Mouse (Mus musculus): ENCODE data around the gene Twist2. TPM values are rescaled to one million over a fixed set of nuclear protein-coding genes. Genes with fewer than 3 reads are reported as not detected.

Gene Twist2
- total RNA-seq (2021) = 1 to 10 TPM in 1 of 2 experiments, under 1 TPM in 1; 0.91 to 1.7 TPM
- long read RNA-seq, experiment 1 = 0 reads
- long read RNA-seq, experiment 2 = 0 reads

DNA sequence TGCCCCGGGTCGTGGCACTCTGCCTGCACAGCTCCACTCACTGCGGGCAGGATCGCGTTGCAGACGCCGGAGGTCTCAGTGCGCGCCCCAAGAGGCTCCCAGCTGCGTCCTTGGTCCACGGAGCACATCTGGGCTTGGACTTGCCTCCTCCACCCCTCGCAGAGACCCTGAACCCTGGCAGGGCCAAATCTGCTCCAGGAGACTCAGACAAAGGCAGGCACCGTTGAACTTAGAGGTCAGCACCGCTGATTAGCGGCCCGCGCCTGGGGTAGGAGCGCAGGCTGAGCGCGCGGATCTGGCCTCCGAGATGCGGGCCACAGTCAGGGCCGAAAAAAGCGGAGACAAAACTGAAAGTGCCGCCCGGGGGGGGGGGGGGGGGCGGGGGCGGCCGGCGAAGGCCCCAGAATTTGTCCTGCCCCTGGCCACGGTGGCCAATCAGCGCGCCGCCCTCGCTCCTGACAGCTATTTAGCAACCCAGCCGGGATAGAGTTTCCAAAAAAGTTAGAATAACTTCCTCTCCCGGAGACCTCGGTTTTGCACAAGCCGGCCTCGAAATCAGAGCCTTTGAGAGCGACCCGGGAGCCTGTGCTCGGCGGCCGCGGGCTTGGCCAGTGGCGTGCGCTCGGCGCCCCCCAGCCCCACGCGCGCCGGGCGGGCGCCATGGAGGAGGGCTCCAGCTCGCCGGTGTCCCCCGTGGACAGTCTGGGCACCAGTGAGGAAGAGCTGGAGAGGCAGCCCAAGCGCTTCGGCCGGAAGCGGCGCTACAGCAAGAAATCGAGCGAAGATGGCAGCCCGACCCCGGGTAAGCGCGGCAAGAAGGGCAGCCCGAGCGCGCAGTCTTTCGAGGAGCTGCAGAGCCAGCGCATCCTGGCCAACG lies at the start of gene Twist2:
Gene Twist2, plus strand, starts transcription at position 495 of the 877 bp plus-strand sequence.
- peak; percentile 68 for DNase-seq (ENCODE audit: low spot score)

DNA sequence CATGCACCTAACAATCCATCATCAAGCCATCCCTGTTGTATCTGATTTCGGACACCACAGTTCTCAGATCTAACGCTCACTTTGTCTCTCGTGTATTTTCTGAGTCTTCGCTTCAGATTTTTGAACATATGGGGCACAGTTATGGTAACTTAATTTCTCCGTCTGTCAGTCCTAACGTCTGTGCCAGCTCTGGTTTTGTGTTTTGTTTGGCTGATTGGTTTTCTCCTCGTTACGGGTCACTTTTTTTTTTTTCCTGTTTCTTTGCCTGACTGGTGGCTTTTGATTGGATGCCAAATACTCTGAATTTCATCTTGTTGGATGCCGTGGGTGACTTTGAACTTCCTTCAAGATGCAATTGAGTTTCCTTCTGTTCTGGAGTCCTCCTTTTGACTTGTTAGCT lies 48.3 kb upstream of the Twist2 start:
- DNase-seq (ENCODE audit: low spot score) = no peak

DNA sequence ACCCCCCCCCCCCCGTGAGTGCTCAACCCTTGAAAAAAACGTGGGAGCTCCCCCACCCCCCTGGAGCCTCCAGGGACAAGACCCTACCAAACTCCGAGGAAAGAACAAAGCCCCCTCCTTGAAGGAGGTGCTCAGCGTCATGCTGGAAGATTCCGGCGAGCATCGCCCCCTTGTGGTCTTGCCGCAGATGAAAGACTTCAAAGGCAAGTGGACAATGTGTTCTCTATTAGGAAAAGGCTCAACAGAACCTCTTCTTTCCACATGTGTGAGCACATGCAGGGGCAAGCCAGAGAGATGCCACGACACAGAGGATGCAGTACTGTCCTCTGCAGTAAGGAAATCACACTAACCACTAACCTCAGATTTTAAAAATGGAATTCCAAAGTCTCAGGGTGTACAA lies 46.2 kb upstream of the Twist2 start:
- DNase-seq (ENCODE audit: low spot score) = peak; percentile 58

DNA sequence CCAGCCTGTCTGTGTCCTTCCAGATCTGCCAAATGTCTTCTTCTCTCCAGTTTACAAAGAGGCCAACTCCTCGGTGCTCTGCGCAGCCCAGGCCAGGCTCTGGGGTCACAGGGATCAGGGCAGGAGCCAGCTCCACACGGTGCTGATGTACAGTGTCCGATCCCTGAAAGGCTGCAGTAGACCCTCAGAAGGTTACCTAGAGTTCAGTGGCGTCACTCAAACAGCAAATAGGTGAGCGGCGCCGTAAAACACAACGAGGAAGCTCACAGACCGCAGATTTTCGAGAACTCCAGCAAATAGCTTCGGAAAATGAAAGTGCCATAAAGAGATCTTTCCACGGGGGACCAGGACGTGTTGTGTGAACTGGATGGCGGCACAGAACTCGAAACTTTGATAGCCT lies 44.0 kb upstream of the Twist2 start:
- no peak for DNase-seq (ENCODE audit: low spot score)

DNA sequence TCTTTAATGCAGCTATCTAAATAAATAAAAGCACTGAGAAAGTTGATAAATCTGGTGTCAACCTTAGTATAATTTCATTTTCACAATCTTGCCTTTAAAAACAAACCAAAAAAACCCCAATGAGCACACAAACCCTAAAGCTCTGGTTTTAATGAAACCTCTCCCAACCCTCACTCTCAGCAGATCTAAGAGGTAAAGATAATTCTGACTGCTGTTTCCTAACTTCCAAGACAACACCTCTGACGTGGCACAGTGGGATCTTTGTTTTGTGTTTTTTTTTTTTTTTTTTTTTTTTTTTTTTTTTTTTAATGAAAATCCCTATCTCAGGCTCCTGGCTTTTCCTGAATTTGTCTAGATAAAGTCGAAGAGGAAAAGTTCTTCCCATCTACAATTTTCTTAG lies 43.1 kb upstream of the Twist2 start:
- no peak for DNase-seq (ENCODE audit: low spot score)

DNA sequence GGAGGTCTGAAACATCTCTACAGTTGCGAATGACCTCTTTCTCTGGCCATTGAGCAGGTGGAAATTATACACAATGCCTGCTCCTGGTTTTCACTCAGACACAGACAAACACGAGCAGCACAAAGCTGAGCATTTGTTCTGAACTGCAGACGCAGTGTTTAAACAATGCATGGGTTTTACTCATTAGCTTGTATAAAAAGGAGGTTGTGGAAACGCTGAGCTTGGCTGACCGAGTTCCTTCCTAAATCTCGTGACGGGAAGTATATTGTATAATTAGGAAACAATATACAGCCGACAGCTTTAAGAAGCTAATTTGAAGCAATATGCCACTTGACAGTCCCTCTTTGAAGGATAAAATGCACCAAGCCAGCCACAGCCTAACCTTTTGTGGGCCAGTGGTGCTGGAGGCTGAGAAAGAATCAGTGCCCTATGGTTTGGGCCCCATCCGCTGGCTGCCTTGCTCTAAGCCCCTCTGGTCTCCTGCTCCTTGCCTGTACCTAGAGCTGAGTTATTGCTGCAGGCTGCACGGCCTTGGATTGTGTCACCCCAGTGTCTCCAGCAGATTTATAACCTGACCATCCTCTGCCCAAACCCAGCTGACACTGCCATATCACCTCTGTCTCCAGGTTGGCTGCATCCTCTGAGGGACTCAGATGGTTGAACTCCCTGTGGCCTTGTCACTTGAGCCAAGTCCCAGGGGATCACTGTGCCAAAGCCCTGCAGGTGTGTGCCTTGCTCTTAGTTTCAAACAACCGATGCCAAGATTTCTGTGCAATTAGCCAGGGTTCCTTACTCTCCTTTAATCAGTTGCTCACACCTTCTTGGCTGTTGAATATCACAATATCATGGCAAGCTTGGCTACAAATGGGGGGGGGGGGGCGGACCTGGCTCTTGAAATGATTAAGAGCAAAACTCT lies 42.4 kb upstream of the Twist2 start:
- no peak for DNase-seq (ENCODE audit: low spot score)

DNA sequence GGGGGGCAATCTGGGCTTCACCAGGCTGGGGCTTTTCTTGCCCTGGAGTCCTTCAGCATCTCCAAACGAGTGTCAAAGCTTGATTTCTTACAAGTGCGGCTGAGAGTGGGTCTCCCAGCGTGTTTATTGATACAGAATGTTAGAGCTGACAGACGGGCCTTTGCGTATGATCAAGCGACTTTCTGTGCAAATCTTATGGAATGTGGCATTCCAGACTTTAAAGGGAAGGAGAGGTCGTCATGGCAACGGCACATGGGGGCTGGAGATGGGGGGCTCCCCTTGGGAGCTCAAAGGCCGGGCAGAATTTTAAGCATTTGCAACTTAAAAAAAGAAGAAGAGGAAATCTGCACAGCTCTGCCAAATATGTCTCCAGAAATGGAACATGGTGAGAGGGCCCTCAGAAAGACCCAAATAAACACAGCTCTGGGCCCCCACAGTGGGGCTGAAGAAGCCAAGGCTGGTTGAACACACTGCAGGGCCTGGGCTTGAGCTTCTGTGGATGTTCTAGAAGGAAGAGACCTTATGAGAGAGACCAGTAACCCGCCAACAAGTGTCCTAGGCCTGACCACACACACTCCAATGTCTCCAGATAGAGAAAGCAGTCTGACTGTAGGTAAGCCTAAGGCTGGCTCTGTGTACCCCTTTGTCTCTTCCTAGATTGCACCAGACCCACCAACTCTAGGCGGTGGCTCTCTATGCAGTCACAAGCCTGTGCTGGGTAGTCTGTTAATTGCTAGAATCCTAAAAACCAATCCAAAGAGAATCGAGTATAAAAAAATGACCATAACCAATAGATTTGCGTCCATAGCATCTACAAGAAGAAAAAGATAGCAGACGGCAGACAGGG lies 40.9 kb upstream of the Twist2 start:
- DNase-seq (ENCODE audit: low spot score) = no peak

DNA sequence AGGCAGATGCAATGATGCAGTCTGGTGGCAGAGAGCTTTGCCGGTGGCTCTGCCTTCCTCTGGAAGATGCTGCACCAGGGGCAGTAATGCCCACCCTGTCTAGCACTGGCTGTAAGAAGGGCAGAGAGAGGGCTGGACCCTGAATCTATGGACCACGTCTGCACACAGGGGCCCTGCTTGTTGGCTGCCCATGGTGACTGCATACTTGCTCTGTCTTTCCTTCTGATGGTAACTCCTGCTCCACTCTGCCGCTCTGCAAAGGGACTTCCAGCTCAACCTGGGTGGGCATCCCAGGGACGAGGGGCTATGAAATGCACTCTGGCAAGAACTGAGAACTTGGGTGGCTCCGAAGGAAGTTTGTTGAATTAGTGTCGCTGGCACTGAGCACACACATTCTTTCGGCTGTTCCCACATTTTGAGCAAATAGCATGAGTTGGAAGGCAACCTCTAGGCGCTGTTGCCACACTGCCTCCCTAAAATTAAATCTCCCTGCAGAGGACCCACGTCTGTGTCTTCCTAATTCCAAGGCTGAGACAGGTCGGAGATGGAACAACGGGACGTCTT lies 38.7 kb upstream of the Twist2 start:
- no peak for DNase-seq (ENCODE audit: low spot score)

DNA sequence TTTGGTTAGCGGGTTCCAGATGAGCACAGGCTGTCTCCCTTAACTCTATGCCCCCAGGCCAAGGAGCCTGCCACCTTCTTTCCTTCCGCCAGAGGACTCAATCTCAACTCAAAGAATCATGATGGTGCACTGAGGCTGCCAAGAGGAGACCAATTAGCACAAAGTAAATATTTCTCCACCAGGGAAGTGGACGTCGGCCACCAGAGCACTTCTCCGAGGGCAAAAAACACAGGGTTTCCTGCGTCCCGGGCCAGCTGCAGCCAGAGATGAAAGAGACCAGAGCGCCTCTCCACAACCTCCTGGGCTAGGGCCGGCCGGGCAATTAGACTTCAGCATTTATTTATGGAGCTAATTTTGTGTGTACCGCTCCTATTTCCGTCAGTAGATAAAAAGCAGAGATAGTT lies 31.0 kb upstream of the Twist2 start:
- DNase-seq (ENCODE audit: low spot score) = no peak

DNA sequence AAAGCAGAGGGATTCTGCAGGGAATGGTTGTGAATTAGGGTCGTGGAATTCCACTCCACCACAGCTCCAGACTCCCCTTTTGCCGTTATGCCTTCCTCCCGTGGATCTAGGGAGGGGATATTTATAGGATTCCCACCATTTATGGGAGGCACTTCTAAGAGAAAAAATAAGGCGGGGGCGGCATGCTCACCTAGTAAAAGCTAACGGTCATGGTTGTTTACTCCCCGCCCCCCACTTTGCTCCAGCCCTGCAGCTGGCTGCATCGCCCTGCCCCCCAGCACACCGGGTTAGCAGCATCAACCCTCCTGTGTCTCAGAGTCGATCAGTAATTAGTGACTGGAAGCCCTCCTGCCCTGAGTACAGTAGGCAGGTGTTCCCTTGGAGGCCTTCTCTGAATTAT lies 30.6 kb upstream of the Twist2 start:
- DNase-seq (ENCODE audit: low spot score) = no peak

DNA sequence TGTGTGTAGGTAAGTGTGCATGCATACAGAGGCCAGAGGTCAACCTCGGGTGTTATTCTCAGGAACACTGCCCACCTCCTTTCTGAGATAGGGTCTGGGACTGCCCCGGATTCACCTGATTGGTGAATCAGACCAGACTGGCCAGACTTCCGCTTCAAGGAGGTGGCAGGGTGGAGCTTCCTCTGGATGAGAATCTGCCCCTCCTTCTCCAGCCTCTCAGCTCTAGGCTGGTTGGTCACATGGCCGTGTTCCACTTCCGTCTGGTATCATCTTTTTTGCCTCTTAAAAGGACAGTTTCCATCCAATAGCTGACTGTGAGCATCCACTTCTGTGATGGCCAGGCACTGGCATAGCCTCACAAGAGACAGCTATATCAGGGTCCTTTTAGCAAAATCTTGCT lies 24.3 kb upstream of the Twist2 start:
- DNase-seq (ENCODE audit: low spot score) = no peak

DNA sequence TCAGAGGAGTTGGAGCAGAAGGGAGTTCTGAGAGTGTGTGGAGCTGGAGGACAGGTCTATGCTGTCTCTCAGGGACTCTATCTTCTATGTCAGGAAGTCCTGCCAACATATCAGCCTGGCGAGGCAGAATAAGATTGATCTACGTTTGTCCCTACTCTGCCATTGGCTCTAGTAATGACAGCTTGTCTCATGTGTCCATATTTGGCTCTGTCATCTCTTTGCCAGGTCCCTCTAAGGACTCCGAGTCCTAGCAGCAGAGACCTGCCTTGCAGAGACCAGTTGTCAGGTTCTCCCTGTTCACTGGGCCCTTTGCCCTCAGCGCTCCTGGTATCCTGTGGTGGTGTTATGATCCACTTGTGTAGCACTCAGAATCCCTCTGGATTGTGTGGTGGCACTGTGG lies 21.4 kb upstream of the Twist2 start:
- peak; percentile 36 for DNase-seq (ENCODE audit: low spot score)

DNA sequence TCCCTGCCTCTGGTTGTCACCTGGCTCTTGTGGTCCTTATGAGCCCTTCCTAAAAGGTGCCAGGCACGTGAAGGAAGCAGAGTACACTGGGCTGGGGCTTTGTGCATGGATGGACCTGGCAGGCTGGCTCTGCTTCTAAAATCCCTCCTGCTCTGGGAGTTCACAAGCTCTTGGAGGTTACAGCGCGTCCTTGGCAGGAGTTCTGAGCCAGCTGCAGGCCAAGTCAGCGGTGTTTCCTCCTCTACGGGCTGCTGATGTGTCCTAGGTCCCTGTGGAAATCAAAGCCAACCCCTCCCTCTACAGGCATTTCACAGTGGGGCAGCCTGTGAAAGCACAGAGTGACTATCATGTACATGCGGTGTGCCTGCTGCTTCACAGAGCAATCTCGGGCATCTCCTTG lies 20.1 kb upstream of the Twist2 start:
- peak; percentile 87 for DNase-seq (ENCODE audit: low spot score)

DNA sequence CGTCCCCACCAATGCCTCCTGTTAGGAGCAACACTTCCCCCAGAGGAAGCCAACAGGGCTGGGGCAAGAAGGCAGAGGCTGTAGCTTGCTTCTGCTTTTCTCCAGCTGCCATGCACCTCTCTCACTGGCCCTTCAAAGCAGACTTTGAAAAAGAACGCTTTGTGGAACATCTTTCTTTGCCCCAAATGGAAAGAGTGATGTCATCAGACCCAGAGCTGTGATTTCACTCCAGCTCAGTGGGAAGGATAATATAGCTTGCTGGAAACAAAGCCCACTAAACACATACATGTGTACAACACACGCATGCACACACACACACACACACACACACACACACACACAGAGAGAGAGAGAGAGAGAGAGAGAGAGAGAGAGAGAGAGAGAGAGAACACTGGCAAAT lies 17.1 kb upstream of the Twist2 start:
- no peak for DNase-seq (ENCODE audit: low spot score)

DNA sequence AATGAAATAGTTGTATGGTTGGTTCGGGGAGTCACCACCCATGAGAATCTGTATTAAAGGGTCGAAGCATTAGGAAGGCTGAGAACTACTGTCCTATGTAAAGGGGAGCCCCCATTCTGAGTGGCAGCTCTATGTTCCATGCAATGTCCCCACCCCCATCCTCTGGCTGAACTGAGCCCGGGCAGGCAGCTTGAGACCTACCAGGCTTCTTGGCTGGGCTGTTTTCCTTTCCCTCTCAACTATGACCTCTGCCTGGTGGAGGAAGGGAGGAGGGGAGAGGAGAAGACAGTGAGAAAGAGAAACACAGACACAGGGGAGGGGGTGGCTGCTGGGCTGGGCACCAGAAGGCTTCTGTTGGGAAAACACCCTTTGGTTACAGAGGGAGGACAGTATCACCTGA lies 1.9 kb upstream of the Twist2 start:
- DNase-seq (ENCODE audit: low spot score) = no peak

DNA sequence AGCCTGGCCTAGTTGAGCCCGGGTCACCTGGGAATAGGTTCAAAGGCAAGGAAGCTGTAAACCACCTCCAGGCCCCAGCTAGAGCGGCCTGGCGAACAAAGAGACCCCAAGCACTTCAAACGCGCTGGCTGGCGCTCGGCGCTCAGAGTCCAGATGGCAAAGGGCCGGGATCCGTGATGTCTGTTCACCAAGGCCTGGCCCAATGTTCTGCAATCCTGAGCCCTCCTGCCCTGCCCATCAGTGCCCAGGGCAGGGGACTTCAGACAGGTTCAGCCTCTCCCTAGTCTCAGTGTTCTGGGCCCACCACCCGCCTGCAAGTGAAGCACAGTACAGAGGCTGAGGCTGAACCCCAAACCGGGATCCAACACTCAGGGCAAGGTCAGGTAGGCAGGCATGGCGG lies 913 bp upstream of the Twist2 start:
- DNase-seq (ENCODE audit: low spot score) = no peak

DNA sequence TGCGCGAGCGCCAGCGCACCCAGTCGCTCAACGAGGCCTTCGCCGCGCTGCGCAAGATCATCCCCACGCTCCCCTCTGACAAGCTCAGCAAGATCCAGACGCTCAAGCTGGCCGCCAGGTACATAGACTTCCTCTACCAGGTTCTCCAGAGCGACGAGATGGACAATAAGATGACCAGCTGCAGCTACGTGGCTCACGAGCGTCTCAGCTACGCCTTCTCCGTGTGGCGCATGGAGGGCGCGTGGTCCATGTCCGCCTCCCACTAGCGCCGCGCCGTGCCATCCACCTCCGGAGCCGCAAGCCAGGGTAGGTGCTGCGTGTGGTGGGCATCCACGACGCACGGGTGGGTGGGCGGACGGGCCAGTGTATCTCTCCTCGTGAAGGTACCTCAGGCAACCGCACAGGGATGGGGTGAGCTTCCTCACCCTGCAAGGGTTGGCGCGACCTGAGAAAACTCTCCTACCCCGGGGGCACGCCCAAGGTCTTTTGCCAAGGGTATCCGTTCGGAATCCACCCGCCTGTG lies 644 bp downstream of the Twist2 start:
- no peak for DNase-seq (ENCODE audit: low spot score)

DNA sequence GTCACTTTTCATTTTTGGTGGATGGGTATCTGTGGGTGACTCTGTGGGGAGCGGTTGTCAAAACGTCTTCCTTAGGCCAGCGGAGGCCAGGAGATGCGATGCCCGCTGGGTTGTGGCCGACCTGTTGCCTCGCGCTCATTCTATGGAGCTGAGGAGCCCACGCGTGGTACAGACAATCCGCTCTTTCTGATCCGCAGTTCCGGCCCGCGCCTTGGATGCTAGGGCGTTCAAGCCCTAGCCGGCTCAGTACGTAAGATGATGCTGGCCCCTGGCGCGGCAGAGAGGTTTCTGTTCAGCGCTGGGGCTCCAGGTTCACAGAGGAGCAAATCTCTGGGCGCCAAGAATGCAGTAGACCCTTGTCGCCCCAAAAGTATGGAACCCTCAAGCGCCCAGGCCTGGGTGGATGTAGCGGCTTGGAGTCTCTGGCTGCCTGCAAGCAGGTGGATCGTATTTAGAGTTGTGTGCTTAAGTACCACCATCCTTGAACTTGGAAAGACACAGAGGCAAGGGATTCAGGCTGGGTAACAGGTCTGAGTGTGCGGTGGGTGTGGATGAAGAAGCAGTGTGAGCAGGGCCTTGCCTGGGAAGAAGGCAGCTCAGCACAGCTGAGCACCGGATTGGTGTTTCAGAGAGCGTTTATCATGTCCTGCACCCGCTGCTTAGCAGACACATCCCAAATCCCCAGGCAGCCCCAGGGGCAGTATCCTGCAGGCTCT lies 1.3 kb downstream of the Twist2 start:
- DNase-seq (ENCODE audit: low spot score) = no peak

DNA sequence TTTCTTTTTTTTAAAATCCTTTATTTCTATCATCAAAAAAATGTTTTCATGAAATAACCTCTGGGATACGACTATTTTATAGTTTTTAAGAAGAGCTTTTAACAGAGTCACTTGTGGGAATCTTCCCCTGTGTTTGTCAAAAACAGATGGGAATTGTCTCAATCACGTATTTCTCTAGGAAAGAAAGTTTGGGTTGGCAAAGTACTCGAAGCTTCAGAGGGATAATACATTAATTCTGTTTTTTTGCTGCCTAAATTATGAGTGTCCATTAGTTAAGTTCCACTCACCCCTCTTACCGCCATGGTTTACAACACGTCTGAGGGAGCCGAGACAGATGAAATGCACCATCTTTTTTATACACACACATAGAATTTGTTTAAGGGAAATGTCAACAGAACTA lies 2.2 kb downstream of the Twist2 start:
- no peak for DNase-seq (ENCODE audit: low spot score)

DNA sequence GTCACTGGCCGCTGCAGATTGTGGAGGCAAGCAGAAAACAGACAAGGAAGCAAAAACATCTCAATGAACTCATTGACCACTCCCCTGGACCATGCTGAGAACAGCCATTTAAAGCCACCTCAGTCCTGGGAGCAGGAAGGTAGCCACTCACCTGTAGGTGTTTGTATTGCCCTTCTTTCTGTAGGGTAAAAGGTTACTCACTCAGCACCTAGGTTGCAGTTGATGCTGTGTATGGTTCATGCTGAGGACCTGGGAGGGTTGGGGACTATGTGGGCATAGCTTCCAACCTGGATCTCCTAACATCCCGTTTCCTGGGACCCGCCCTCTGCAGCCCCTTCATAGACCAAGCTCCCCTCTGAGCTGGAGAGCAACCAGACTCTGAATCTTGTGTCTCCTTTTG lies 14.8 kb downstream of the Twist2 start:
- no peak for DNase-seq (ENCODE audit: low spot score)
